Mouse (Mus musculus) kidney, adult 9 months (tissue): Measurements from ENCODE around the gene Vax1.

Experiments used
- DNase-seq: peaks from one replicate; pipeline ENCODE4 v3.0.0; 2022

Gene Vax1

DNA sequence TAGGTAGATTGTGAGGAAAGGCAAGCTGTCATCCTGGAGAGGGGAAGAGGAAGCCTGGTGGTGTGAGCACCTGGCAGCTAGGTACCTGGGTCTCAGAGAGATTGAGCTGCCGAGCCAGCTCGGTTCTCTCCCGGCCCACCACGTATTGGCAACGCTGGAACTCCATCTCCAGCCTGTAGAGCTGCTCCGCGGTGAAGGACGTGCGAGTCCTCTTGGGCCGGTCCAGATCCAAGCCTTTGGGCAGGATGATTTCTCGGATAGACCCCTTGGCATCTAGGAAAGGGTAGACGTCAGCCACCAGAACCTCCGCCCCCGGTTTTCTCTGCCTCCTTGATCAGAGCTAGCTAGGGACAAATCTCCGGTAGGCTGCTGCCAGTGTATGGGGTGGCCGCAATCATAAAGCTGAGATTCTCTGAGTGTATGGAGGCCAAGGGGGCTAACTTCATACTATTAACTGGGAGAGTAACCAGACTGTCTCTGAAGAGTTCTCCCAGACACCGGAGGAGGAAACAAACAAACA, 1.4 kb downstream of the Vax1 start:
- no peak for DNase-seq

DNA sequence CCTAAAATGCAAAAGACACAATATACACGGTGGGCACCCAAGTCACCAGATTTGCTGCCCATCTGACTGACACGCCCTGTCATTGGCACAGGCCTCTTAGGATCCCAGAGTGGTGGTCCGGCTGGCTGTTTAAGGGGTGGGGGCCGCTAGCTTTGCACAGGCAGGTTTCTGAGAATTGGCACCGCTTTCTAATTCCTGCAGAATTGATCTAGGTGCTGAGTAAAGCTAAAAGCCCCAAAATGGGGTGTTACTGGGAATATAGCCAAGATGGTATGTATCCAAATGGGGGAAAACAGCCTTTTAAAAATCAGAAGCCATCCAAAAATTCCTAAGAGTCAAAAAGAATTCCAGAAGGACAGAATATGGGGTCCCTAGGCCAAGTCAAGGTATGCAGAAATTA, 2.0 kb downstream of the Vax1 start:
- DNase-seq = no peak

DNA sequence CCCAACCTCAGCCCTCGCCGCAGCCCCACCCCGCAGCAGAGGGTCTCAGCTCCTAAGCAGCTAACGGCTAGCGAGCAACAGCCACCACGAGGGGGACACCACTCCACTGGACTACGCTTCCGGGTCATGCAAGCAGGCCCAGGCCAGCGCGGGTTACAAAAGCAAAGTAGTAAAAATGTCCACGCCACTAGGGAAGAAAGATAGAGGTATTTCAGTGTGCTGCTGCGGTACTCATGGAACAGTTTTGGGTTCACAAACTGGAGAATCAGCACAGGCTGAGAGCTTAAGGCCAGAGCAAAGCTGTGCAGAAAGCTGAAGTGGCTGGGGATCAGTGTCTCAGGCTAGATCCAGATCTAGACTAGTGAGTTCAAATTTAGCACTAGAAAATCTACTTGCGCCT, 3.0 kb downstream of the Vax1 start:
- no peak for DNase-seq

DNA sequence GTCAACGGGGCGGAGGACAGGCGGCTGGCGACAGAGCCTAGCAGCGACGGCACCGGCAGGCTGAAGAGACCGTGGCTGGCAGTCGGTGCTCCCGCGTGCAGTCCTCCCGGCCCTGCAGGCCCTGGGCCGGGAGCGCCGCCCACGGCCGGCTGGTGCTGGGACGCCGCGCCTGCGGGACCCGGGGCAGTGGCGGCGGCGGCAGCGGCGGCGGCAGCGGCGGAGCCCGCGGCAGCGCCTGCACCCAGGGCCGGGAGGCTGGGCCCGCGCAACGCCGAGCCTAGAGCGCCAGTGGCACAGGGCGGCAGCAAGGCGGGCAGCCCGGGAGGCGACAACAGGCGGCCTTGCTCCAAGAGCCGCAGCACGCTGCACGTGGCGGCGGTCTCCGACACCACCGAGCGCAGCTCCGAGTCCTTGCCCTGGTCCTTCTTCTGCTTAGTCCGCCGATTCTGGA, 3.5 kb downstream of the Vax1 start:
- no peak for DNase-seq

DNA sequence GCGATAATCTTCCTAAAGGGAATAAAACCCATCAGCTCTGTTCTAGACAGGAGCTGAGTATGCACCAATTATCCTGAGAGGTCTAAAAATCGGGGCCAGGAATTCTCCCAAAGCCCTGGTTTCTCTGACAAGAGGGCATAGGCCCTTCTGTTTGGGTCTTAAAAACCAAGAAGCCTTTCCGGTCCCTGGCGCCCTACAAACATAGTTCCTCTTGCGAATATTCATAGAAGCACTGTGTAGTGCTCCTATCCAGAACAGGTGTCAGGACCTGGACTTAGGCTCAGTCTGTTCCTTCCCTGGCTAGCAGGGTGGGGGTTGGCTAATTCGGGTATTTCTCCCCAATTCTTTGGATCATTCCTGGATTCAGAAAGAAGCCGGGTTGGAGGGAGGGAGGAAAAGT, 4.3 kb downstream of the Vax1 start:
- no peak for DNase-seq

DNA sequence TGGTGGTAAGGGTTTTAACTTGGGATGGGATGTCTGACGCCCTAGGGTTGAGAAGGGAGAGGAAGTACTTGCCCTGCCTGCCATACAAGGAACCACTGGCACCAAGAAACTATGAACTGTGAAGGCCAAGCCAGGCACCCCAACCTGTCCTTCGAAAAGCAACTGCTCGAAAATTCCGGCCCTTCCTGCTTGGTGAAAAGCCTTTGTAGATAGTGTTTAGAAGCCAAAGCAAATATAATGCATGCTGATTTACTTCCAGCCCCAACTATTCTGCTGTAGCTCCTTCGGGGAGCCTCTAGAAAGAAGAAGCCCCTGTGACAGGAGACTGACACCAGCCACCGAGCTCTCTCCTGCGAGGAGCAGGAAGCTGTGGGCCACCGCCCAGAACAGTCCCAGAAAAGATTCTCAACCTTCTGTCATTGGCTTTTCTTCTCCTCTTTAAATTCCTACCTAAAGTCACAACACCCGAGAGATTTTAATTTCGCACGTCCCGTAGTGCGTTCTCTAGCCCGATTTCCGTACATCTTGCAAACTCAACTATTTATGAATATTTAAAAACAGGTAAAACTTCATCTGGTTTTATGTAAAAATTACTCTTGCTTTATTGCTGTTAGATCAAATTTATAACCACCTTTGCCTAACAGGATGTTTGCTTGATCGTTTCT, 4.8 kb downstream of the Vax1 start:
- DNase-seq = no peak

DNA sequence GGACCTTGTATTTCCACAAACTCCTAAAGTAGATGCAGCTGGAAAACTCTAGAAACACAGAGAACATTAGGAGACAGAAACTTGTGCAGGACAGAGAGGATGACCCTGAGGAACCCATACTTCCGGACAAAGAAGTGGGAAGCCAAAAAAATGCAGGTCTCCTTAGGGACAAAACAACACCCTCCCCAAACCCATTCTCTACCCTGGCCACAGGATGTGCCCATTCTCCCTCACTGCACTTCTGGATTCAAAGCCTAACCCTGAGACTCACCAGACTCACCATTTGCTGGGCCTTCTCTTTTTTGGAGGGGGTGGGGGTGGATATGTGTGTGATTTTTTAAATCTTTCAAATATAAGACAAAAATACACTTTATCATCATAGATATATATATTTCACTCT, 5.7 kb downstream of the Vax1 start:
- no peak for DNase-seq

DNA sequence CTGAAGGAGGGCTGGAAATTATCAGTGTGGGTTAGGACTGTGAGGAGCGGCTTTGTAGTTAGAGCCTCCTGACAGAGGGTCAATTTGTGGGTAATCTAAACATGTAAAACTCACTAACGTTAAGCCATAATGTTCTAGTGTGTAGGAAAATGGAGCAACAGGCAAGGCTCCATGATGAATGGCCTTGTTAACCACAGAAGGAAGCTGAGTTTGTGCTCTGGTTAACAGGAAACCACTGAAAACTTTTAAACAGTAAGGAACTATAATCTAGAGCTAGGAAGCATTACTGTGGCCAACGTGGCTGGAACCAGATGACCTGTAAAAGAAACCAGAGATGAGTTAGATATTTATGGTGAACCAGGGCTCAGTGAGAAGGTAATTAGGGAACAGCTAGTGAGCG, 13.2 kb downstream of the Vax1 start:
- DNase-seq = no peak

DNA sequence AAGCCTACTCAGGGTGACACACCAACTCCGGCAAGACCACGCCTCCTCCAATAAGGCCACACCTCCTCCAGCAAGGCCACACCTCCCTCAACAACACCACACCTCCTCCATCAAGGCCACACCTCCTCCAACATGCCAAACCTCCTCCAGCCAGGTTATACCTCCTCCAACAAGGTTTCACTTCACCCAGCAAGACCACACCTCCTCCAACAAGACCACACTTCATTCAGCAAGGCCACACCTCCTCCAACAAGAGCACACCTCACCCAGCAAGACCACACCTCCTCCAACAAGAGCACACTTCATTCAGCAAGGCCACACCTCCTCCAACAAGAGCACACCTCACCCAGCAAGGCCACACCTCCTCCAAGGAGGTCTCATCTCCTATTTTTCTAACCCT, 15.7 kb downstream of the Vax1 start:
- no peak for DNase-seq

DNA sequence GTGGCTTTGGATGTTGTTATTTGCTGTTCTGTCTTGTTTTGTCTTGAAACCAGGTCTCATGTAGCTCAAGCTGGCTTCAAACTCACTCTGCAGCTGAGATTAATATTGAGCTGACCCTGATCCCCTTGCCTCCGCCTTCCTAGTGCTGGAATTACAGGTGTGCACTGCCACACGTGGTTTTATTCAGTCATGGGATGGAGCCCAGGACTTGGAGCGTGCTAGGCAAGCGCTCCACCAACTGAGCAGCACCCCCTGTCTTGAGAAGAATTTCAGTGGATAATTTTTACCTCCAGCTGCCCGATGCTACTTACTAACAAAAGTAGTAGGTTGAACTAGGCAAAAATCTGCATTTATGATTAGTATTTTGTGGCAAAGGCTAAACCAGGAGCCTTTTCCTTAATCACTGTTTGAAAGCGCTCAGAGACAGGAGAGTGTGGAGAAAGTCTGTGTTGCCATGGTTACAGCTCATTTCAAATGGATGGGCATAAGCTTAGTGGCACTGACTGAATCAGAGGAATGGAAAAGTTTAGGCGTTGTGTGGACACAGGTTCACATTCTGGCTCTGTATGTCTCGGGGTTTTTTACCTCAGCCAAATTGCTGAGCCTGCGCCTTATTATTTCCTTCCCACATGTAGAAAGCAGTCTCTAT, 24.2 kb downstream of the Vax1 start:
- DNase-seq = no peak

DNA sequence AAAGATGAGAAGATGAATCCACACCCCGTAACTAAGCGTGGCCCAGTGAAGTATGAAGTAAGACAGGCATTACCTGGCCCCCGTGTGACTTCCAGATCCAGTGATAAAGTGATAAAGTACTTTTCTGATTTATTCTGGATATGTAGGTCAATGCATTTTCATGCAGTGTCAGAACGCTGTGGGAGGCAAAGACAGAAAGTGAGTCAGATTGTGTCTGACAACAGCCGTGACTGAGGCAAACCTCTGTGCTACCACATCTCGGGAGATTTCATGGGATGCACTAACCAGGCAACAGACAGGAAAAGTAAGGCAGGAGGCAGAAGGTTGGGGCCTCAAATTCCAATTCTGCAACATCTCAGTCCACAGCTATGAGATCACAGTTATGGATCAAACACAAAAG, 24.8 kb downstream of the Vax1 start:
- no peak for DNase-seq

DNA sequence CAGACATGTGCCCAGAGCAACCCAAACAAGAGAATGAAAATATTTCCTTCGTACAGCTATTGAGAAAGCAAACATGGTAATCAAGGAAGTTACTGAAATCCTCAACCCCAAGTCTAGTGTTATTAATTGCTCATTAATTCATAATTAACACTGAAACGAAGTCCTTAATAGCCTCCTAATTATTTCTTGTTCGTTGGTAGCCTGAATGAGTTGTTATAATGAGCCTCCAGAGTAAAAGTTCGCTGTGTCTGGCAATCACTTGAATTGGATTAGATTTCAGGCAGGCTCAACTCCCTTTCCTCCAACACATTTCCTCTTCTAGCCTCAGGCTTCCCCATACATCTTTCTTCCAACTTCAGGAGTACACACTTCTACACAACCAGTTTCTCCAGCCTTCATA, 27.6 kb downstream of the Vax1 start:
- DNase-seq = no peak

DNA sequence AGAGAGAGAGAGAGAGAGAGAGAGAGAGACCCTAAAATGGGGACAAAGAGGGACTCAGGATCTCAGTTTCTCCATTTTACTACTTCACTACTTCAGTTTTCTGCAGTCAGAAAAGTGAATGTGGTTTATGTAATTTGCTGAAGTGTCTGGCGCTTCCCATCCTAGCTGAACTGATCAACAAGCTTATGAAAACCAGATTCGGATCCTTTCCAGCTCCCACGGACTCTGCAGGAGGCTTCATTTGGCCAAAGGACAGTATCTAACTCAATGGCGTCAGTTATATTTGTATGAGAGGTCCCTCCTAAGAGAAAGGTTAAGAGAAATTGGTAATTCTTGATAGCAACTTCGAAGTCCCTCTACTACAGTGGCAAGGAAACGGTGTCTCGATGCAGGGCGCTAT, 34.5 kb downstream of the Vax1 start:
- no peak for DNase-seq

DNA sequence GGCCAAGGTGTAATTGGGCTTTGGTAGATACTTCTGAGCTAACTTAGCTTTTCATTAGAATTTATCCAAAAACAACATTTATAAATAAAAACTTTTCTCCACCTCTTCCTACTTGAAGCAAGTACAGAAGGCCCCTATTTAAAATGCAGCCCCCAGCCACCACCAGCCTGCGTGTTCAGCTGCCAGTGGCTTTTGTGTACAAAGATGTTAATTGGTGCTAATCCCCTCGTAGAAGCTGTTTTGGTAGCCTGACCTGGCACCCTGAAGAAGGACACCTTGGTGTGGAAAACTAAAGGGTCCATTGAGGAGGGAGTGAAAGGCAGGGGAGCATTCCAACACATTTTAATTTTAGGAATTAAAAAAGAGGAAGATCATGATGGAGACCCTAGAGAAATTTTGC, 34.9 kb downstream of the Vax1 start:
- DNase-seq = no peak

DNA sequence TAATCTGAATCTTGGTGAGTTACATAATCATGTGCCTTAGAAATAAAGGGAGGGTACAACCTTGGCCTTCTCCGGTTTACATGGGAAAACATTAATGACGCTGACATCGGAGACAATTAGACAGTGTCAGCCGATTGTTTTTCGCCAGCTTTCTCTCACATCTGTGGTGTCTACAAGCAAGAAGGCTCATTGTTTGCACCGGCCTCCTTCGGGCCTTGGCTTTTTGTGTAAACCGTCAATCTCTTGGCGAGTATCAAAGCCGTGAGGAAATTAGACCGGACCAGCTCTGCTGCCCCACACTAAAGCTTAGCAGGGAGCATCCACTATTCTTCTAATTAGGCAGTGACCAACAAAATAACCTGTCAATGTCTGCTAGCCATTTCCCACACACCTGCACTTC, 36.7 kb downstream of the Vax1 start:
- DNase-seq = no peak

DNA sequence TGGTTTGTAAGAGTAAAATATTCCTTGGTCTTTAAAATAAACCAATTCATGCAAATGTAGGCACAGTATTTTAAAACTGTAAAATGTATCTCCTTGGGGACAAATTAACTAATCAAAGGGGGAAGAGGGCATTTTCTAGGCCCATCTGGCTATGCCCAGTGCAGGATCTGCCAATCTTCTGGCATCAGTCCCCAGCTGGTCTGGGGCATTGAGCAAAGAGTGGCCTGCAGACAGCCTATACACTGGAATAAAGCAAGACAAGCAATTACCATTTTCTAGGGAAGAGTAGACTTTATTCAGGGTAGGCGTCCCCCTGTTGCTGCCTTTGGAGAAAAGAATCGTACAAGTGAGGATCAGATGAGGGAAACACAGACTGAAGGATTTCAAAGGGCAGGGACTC, 40.2 kb downstream of the Vax1 start:
- DNase-seq = no peak

DNA sequence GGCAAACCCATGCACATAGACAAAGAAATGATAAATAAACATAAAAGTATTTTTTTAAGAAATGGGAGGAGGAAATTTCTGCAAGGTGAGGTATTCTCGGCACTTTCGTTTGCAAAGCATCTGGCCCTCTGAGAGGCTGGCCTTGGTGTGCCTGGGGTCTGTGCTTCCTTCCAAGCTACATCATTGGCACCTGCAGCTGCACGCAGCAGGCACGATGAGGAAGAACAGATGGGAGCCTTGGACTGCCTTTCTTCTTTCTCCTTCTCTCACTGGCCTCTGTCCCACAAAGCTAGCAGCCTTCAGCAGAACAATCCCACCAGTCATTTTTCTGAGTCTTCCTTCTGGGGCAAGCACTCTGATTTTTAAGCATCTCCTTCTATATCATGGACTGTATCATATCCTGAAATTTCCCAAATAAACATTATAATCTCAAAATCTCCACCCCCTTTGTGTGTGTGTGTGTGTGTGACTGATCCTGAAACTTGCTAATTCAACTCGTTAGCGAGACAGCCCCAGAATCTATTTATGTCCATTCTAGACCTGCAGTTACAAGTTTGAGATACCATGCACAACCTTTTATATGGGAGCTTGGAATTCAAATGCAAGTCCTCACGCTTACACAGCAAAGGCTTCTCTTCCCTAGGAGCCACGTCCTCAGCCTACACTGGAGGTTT, 41.2 kb downstream of the Vax1 start:
- no peak for DNase-seq

DNA sequence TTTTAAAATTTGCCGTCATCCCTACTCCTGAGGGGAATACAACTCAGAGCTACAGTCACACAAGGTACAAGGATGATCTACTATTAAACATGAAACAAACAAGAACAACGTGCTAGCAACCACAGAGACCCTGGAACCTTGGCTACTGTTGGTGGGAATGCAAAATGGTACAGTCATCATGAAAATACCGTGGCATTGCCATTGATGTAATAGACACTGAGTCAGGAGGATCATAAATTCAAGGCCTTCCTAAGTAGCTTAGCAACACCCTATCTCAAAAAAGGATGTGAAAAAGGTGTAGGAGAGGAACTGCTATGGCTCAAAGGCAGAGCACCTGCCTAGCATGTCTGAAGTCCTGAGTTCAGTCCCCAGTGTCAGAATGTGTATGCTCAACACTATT, 42.4 kb downstream of the Vax1 start:
- DNase-seq = no peak
